Mouse (Mus musculus): ENCODE results near the gene Rundc3a. TPM values are rescaled to one million over a fixed set of nuclear protein-coding genes. Genes with fewer than 3 reads are reported as not detected.
"Not testable (repeated sequence)": the region's sequence is repeated elsewhere in the genome, so short reads cannot be mapped to it uniquely, and the experiment has no call there.

Gene Rundc3a
- total RNA-seq, 2 experiments from 2014 or later: 261 to 262 TPM

GRCm38 (mm10) chr11:102406900-102407833 lies 14.0 kb downstream of the Rundc3a start:
- DNase-seq: peak; percentile 95
- intact Hi-C loops (cut with DNase I): loop anchor here (5.0 kb wide), 1 partner anchor 90 kb away; the partner anchor contains the start of gene Ubtf

GRCm38 (mm10) chr11:102407834-102408215 lies 14.6 kb downstream of the Rundc3a start, which contains the start of gene Slc25a39:
Gene Slc25a39, minus strand, starts transcription at chr11:102407946.
- intact Hi-C loops (cut with DNase I): loop anchor here (5.0 kb wide), 1 partner anchor 91 kb away; the partner anchor contains the start of gene Ubtf
- DNase-seq: no peak

- intact Hi-C loops (cut with DNase I): loop anchor here (5.0 kb wide), 1 partner anchor 91 kb away; the partner anchor contains the start of gene Ubtf
These were observed 15.2 kb downstream of the Rundc3a start for GRCm38 (mm10) chr11:102408344-102408876.

GRCm38 (mm10) chr11:102408888-102409794 lies 15.9 kb downstream of the Rundc3a start:
- intact Hi-C loops (cut with DNase I): loop anchor here (5.0 kb wide), 1 partner anchor 92 kb away; the partner anchor contains the start of gene Ubtf
- no peak for DNase-seq

More at GRCm38 (mm10) chr11:102408344-102408876, 15.2 kb downstream of the Rundc3a start:
- peak; percentile 97 for DNase-seq

- intact Hi-C loops (cut with DNase I): loop anchor here (5.0 kb wide), 2 partner anchors 93 to 113 kb away; partner anchors contain the start of genes Atxn7l3 and Ubtf
- no peak for DNase-seq
These were observed 16.7 kb downstream of the Rundc3a start for GRCm38 (mm10) chr11:102409795-102410330.

GRCm38 (mm10) chr11:102410345-102410744 lies 17.1 kb downstream of the Rundc3a start:
- intact Hi-C loops (cut with DNase I): loop anchor here (5.0 kb wide), 1 partner anchor 113 kb away; the partner anchor contains the start of gene Atxn7l3

GRCm38 (mm10) chr11:102411061-102411460 lies 17.9 kb downstream of the Rundc3a start:
- no peak for DNase-seq
- intact Hi-C loops (cut with DNase I): loop anchor here (5.0 kb wide), 1 partner anchor 114 kb away; the partner anchor contains the start of gene Atxn7l3

More at GRCm38 (mm10) chr11:102410345-102410744, 17.1 kb downstream of the Rundc3a start:
- DNase-seq: not testable (repeated sequence)

GRCm38 (mm10) chr11:102411704-102412103 lies 18.5 kb downstream of the Rundc3a start:
- intact Hi-C loops (cut with DNase I): loop anchor here (5.0 kb wide), 1 partner anchor 114 kb away; the partner anchor contains the start of gene Atxn7l3
- DNase-seq: peak; percentile 93

- no peak for DNase-seq
- intact Hi-C loops (cut with DNase I): loop anchor here (5.0 kb wide), 1 partner anchor 116 kb away; the partner anchor contains the start of gene Atxn7l3
These were observed 19.9 kb downstream of the Rundc3a start for GRCm38 (mm10) chr11:102413059-102413458.

GRCm38 (mm10) chr11:102415034-102415802 lies 22.0 kb downstream of the Rundc3a start:
- intact Hi-C loops (cut with DNase I): no loop called here
- DNase-seq: no peak

- intact Hi-C loops (cut with DNase I): no loop called here
- no peak for DNase-seq
These were observed 24.0 kb downstream of the Rundc3a start for GRCm38 (mm10) chr11:102417160-102417559.

GRCm38 (mm10) chr11:102418887-102419286 lies 25.7 kb downstream of the Rundc3a start:
- no peak for DNase-seq
- intact Hi-C loops (cut with DNase I): no loop called here

GRCm38 (mm10) chr11:102421559-102421958 lies 28.4 kb downstream of the Rundc3a start:
- no peak for DNase-seq
- intact Hi-C loops (cut with DNase I): no loop called here

- DNase-seq: no peak
- intact Hi-C loops (cut with DNase I): no loop called here
These were observed 31.5 kb downstream of the Rundc3a start for GRCm38 (mm10) chr11:102424666-102425065.

- intact Hi-C loops (cut with DNase I): no loop called here
These were observed 32.5 kb downstream of the Rundc3a start for GRCm38 (mm10) chr11:102425555-102426316.

GRCm38 (mm10) chr11:102428981-102429540 lies 35.9 kb downstream of the Rundc3a start:
- no peak for DNase-seq
- intact Hi-C loops (cut with DNase I): no loop called here

More at GRCm38 (mm10) chr11:102425555-102426316, 32.5 kb downstream of the Rundc3a start:
- DNase-seq: no peak

- intact Hi-C loops (cut with DNase I): no loop called here
- DNase-seq: no peak
These were observed 36.3 kb downstream of the Rundc3a start for GRCm38 (mm10) chr11:102429551-102429950.
